Mouse (Mus musculus) embryo, embryonic 11.5 days (tissue): ENCODE results near the gene Zfp276.
"Not testable (repeated sequence)": the region's sequence is repeated elsewhere in the genome, so short reads cannot be mapped to it uniquely, and the experiment has no call there.

Source experiments
- DNase-seq: peaks from one replicate; pipeline ENCODE4 v3.0.0-alpha.2; 2012; ENCODE audit warnings: low read depth, low spot score

Zfp276 gene

DNA sequence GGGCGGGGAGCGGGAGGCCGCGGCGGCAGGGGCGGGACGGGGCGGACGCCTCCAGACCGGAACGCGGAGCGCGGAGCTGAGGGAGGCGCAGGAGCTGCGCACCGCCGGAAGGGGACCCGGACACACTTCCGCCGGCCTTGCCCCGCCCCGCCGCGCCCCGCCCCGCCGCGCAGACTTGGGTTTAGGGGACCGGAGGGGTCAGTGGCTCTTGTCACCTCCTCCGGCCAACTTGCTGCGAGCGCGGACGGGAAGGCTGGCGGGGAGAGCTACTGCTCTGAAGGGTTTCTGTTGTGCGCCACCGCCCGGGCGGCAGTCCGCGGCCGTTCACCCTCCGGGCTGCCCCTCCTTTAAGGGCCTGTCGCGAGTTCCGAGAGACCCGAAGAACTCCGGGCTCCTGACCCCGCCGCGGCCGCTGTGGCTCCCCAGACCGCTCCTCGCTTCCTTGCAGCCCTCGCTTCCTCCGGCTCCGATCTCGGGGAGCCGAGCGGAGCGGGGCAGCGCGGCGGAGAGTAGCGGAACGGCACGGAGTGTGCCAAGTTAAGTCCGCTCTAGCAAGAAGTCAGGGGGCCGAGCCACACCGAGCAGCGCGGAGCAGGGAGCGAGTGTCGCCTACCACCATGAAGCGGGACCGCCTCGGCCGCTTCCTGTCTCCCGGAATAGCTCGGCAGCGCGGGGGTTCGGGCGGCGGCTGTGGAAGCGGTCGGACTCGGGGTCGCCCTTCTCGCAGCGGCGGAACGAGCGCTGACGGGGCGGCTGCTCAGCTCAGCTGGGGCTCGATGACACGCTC lies at the start of gene Zfp276, which contains the start of gene Vps9d1:
Gene Zfp276, plus strand, starts transcription at position 97 of the 787 bp plus-strand sequence.
Gene Vps9d1, minus strand, starts transcription at position 250 of the 787 bp plus-strand sequence.
- peak; percentile 71 for DNase-seq

GRCm38 (mm10) chr8:123211876-123212275 lies 42.1 kb upstream of the Zfp276 start:
- DNase-seq, result no peak

GRCm38 (mm10) chr8:123212321-123213117 lies 41.5 kb upstream of the Zfp276 start, which contains the start of the genes Chmp1a and Spata33:
Gene Chmp1a (minus strand): TSS chr8:123212763.
Gene Spata33 (plus strand): TSS chr8:123212832.
- peak; percentile 91 for DNase-seq

GRCm38 (mm10) chr8:123213118-123213772 lies 40.8 kb upstream of the Zfp276 start:
- no peak for DNase-seq

- DNase-seq, result no peak
Observed at GRCm38 (mm10) chr8:123215430-123215829, 38.6 kb upstream of the Zfp276 start.

GRCm38 (mm10) chr8:123220917-123221316 lies 33.1 kb upstream of the Zfp276 start:
- no peak for DNase-seq

GRCm38 (mm10) chr8:123224278-123225266 lies 29.4 kb upstream of the Zfp276 start, which contains the start of gene Cdk10:
Gene Cdk10 (plus strand): TSS chr8:123224842.
- DNase-seq, result peak; percentile 86

- DNase-seq, result no peak
Observed at GRCm38 (mm10) chr8:123228416-123228815, 25.6 kb upstream of the Zfp276 start.

DNA sequence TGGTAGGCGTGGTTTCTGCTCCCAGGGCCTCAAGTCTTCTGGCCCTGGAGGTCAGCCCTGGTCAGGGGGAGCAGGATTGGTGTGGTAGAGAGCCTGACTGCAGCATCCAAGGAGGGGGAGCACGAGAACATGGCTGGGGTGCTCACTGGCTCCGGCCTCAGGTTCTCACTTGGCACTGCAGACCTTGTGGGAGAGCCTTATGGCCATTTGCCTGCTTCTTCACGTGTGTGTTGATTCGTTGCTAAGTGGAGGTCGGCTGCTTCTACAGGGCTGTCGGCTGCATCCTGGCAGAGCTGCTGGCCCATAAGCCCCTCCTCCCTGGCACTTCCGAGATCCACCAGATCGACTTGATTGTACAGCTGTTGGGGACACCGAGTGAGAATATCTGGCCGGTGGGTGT lies 23.7 kb upstream of the Zfp276 start:
- DNase-seq, result not testable (repeated sequence)

DNA sequence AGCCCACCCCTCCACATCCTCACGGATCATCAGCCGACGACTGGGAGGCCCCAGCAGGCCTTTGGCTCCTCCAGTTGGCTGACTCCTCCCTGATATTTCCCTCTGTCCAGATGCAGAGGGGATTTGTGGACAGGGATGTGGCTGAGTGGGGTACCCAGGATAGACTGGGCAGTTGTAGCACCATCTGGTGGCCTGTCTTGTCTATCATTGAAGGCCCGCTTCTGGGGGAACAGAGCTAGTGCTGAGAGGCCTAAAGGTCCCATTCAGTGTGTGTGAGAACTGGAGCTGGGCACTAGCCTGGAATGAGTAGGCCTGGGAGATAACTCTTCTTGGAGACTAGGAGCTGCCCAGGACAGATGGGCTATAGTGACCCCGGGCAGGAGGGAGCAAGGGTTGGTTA lies 22.3 kb upstream of the Zfp276 start:
- no peak for DNase-seq

DNA sequence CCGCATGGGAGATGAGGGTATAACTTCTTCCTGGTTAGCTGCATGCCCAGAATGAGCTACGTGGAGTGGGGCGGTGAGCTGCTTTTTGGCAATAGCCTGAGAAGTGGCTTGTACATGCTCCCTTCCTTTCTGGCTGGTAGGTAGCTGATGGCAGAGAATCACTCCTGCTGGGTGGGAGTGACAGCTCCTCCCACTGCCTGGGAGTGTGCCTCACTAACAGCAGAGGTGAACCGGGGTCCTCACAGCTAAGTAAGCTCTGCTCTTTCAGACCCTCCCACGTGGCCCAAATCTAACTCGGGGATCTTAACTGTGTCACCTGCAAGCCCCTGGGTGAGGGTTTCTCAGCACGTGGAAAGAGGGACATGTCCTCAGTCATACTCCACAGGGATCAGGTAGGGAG lies 21.4 kb upstream of the Zfp276 start:
- no peak for DNase-seq

DNA sequence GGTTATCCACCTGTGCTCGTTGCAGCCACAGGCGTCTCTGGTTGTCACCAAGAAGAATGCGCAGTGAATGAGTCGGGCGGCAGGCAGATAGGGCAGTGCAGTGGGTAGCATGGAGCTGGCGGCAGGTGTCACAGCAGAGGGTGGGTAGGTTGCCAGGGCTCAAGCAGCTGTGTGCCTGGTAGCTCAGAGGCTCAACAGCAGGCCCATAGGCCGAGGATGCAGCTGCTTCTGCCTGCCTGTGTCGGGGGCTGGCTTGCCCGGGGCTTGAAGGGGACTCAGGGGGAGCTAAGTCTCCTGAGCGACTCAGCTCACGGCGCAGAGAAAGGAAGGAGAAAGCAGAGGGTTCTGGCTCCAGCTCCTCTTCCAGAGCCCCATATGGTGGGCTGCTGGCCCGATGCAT lies 20.7 kb upstream of the Zfp276 start:
- no peak for DNase-seq

DNA sequence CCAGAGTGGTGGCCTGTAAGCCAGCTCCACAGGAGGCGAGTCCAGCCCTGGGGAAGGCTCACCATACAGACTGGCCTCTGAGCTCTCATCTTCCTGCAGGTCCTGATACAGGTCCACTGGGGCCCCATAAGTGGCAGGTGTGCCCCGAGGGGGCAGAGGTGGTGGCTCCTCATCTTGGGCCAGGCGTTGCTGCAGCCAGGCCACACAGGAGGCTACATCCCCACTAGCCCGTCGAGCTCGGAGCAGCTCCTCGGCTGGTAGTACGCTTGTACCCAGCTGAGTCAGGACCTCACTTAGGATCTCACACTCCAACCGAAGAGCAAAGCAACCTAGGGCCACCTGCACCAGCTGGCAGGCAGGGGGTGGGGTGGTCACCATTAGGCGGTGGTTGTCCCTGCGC lies 20.2 kb upstream of the Zfp276 start:
- DNase-seq, result no peak

DNA sequence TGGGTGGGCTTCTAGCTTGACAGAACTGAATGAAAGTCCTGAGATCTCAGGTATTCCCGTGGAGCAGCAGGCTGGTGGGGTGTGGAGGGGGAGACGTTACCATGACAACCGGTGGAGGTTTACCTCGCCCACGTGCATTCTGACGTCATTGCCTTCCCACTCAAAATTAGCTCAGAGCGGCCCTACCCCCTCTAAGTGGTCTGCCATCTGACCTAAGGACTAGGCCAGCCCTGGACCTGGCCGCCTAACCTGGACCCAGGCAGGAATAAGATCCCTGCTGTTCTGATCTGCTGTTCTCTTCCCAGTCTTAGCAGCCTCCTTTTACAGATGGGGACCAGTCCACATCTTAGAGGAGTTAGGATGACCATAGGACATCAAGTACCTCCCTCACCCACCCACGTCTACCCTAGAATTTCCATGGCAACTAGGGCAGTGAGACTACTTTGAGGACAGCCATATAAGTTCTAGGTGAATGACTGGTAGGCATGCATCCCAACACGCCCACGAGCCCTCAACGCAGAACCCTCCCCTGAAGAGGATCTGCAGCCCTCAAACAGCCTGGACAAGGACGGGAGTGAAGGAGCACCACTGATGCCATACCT lies 19.0 kb upstream of the Zfp276 start:
- no peak for DNase-seq

DNA sequence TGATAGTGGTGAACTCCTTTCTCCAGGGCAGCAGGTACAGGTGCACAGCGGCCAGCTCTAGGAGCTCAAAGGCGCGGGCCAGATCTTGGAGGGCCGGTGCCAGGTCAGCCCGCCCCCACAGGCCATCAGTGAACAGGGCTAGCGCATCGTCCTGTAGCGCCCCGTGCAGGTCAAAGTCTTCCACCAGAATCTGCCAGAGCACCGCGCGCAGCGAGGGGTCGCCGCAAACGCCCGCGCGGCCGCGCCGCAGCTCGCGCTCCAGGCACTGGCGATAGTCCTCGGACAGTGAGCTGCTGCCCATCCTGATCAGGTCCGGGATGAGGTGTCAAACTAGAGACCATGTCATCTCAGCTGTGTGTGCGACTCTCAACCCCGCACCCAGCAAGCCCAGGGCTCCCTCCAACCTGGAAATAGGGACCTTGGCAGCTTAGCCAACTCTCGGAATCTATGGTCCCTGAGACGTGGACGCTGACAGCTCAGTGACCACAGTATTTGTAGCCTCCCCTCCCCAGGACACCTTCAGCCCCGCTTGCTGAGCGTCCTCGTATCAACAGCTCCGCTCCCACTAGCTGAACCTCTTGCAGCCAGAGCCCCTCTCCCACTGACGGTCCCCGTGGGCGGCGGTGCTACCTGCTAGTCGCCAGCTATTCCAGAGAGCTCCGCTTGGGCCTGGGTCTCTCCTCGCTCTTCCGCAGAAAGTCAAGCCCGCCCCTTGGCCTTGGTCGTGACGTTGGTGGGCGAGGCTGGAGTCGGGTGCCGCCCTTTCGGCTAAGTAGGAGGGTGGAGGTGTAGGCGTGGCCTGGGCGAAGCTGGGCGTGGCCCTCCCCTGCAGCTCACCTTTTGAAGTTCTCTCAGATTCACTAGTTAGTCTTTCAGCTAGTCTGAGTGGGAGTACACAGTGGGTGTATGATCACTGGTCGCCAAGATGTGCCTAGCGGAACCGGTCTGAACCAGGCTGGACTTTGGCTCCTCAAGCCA lies 18.2 kb upstream of the Zfp276 start, which contains the start of gene Spata2l:
Gene Spata2l, minus strand, starts transcription at position 714 of the 978 bp plus-strand sequence.
- DNase-seq, result peak; percentile 79

GRCm38 (mm10) chr8:123239398-123239797 lies 14.6 kb upstream of the Zfp276 start:
- DNase-seq, result no peak

DNA sequence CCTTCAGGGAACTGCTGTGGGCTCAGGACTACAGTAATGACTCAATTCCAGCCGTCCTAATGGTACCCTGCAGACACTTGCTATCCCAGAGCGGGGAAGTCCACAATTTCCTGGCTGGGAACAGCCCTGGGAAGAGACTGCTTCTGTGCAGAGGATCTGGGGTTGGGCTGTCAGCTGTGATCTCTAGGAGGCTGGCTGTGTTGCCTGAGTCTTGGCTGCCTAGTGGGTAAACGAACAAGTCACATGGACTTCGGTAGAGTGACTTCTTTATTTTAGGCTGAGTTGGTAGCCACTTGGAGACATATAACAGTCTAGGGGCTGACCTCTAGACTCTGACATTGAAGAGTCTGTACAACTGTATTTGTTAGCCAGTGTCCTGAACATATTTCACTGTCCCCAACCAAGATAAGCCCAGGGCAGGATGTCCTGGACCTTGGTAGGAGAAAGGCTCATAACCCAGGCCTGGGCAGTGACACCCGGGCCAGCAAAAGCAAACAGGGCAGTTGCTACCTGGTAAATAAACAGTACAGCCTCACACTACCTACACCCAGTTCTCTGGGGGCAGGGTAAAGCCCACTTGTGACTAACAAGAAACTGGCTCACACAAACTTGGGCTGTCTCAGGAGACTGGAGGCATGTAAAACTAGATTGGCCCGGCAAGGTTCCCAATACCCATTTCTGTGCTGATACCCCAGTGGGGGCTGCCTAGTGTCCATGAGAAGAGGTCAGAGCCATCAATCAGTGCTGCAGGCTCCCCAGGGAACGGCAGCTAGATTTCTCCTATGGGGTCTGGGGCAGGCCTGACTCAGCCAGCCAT lies 11.7 kb upstream of the Zfp276 start:
- DNase-seq, result no peak

GRCm38 (mm10) chr8:123243053-123243452 lies 10.9 kb upstream of the Zfp276 start:
- DNase-seq, result no peak
